15 mouse cellular contexts compared by ENCODE assay signal in genomic region chr17:4999256-4999655, GRCm38 (mm10). TPM values are rescaled to one million over a fixed set of nuclear protein-coding genes. Genes with fewer than 3 reads are reported as not detected.
A peak's percentile ranks its signal among the peaks of the same experiment; 100 is the strongest.
DNase-seq lines count a peak whose midpoint lies in the region; ATAC-seq and TF ChIP-seq lines count a peak whose summit lies in the region.
"Had no signal": no experiment of that assay in that cellular context is flagged by ENCODE, and none has a peak within 500 bp of the region (broad histone marks: within the 10 kb centered on the region; RNA-seq: fewer than 3 reads in every experiment).

No protein-coding gene starts in this region.

- peak overlapping the region; percentile 48 for H3K4me2 ChIP-seq in hindbrain, embryonic 12.5 days (replicated peaks)
- H3K4me2 ChIP-seq in hindbrain, embryonic 11.5 days (replicated peaks; ENCODE audit: low read depth, low read length): no peak overlapping the region
- peak overlapping the region; percentile 38 for H3K4me2 ChIP-seq in midbrain, embryonic 13.5 days (replicated peaks)
- 0 out of 2 replicates have a peak overlapping the region, but pooled peaks have one; percentile 21 for H3K4me2 ChIP-seq in limb, embryonic 14.5 days (replicated peaks; ENCODE audit: low read depth, low read length, severe bottlenecking)
- 0 out of 2 replicates have a peak overlapping the region, but pooled peaks have one; percentile 36 for H3K4me2 ChIP-seq in stomach, embryonic 16.5 days (ENCODE audit: low read depth, low read length)

- 77% methylated on average over 1 of the region's 1 CpGs for WGBS in hindbrain, embryonic 12.5 days
- WGBS in hindbrain, embryonic 11.5 days: 80% methylated on average over 1 of the region's 1 CpGs
- WGBS in midbrain, embryonic 13.5 days: 84% methylated on average over 1 of the region's 1 CpGs
- 97% methylated on average over 1 of the region's 1 CpGs for WGBS in midbrain, embryonic 10.5 days
- 76% methylated on average over 1 of the region's 1 CpGs for WGBS in limb, embryonic 14.5 days
- 40% methylated on average over 1 of the region's 1 CpGs for WGBS in stomach, embryonic 16.5 days

- no peaks in the 10 kb centered on the region for H3K36me3 ChIP-seq in hindbrain, embryonic 12.5 days
- no peaks in the 10 kb centered on the region for H3K36me3 ChIP-seq in hindbrain, embryonic 11.5 days (ENCODE audit: control insufficient read depth, insufficient read depth, low read length)
- no peaks in the 10 kb centered on the region for H3K36me3 ChIP-seq in midbrain, embryonic 13.5 days
- no peaks in the 10 kb centered on the region for H3K36me3 ChIP-seq in midbrain, embryonic 10.5 days
- H3K36me3 ChIP-seq in limb, embryonic 14.5 days (ENCODE audit: control insufficient read depth, insufficient read depth, low read length): no peaks in the 10 kb centered on the region
- H3K36me3 ChIP-seq in stomach, embryonic 16.5 days (ENCODE audit: control insufficient read depth, insufficient read depth, low read length): no peaks in the 10 kb centered on the region

- no peak for TF ChIP-seq POLR2A in limb, embryonic 14.5 days (IDR thresholded peaks at IDR 0.05; ENCODE audit: borderline replicate concordance, extremely low read depth, insufficient read depth, insufficient read length)

- ATAC-seq in hindbrain, embryonic 12.5 days (ENCODE audit: low FRiP score): no peak
- ATAC-seq in hindbrain, embryonic 11.5 days (ENCODE audit: low FRiP score): no peak
- ATAC-seq in midbrain, embryonic 13.5 days: no peak
- ATAC-seq in limb, embryonic 14.5 days (ENCODE audit: low FRiP score, low read depth): no peak
- ATAC-seq in stomach, embryonic 16.5 days (ENCODE audit: insufficient read depth, low FRiP score): no peak
- ATAC-seq in cerebellum, adult (ENCODE audit: insufficient number of reproducible peaks, low FRiP score, low TSS enrichment): no peak

- H3K4me1 ChIP-seq in hindbrain, embryonic 12.5 days: peaks cover 51% of the 10 kb centered on the region
- peaks cover 5% of the 10 kb centered on the region for H3K4me1 ChIP-seq in hindbrain, embryonic 11.5 days (replicated peaks; ENCODE audit: control insufficient read depth, insufficient read depth, low read length)
- peaks cover 56% of the 10 kb centered on the region for H3K4me1 ChIP-seq in midbrain, embryonic 13.5 days (replicated peaks)
- peaks cover 67% of the 10 kb centered on the region for H3K4me1 ChIP-seq in midbrain, embryonic 10.5 days
- H3K4me1 ChIP-seq in limb, embryonic 14.5 days (ENCODE audit: control insufficient read depth, insufficient read depth, low read length): peaks cover 39% of the 10 kb centered on the region
- H3K4me1 ChIP-seq in stomach, embryonic 16.5 days (ENCODE audit: control insufficient read depth, insufficient read depth, low read length): peaks cover 40% of the 10 kb centered on the region

- no peak overlapping the region for H3K9ac ChIP-seq in hindbrain, embryonic 12.5 days
- no peak overlapping the region for H3K9ac ChIP-seq in hindbrain, embryonic 11.5 days (ENCODE audit: low read depth, low read length)
- no peak overlapping the region for H3K9ac ChIP-seq in midbrain, embryonic 13.5 days (replicated peaks)
- H3K9ac ChIP-seq in limb, embryonic 14.5 days (ENCODE audit: low read depth, low read length, severe bottlenecking): no peak overlapping the region
- no peak overlapping the region for H3K9ac ChIP-seq in stomach, embryonic 16.5 days (ENCODE audit: low read length)
- H3K9ac ChIP-seq: liver, embryonic 14.5 days had no signal

- no peak overlapping the region for H3K27ac ChIP-seq in hindbrain, embryonic 12.5 days
- H3K27ac ChIP-seq in hindbrain, embryonic 11.5 days (ENCODE audit: low read depth, low read length): no peak overlapping the region
- H3K27ac ChIP-seq in midbrain, embryonic 13.5 days: no peak overlapping the region
- H3K27ac ChIP-seq in midbrain, embryonic 10.5 days (replicated peaks): no peak overlapping the region
- H3K27ac ChIP-seq in limb, embryonic 14.5 days (replicated peaks; ENCODE audit: low read depth, low read length): no peak overlapping the region
- H3K27ac ChIP-seq in stomach, embryonic 16.5 days (ENCODE audit: low read length): no peak overlapping the region
- H3K27ac ChIP-seq: heart, adult 2 months; liver, embryonic 14.5 days; macrophage had no signal

- intact Hi-C loops in left cerebral cortex, postnatal 4 days (cut with DNase I): loop anchor here (5.0 to 10.0 kb wide), 2 partner anchors 92 to 224 kb away; no protein-coding TSS in a partner anchor

- no peak overlapping the region for H3K4me3 ChIP-seq in hindbrain, embryonic 12.5 days
- H3K4me3 ChIP-seq in hindbrain, embryonic 11.5 days (ENCODE audit: low read depth, low read length): no peak overlapping the region
- no peak overlapping the region; the same call in 1 of the 2 replicates for H3K4me3 ChIP-seq in midbrain, embryonic 13.5 days (replicated peaks)
- no peak overlapping the region for H3K4me3 ChIP-seq in midbrain, embryonic 10.5 days
- no peak overlapping the region for H3K4me3 ChIP-seq in limb, embryonic 14.5 days (replicated peaks; ENCODE audit: low read length)
- H3K4me3 ChIP-seq in stomach, embryonic 16.5 days (replicated peaks; ENCODE audit: low read length): no peak overlapping the region

- no peaks in the 10 kb centered on the region for H3K27me3 ChIP-seq in hindbrain, embryonic 12.5 days
- H3K27me3 ChIP-seq in hindbrain, embryonic 11.5 days (ENCODE audit: control insufficient read depth, insufficient read depth, low read length): no peaks in the 10 kb centered on the region
- H3K27me3 ChIP-seq in midbrain, embryonic 13.5 days: 0 out of 2 replicates have a peak, but pooled peaks cover 3% of the 10 kb centered on the region
- H3K27me3 ChIP-seq in midbrain, embryonic 10.5 days (ENCODE audit: low read depth, poor library complexity, severe bottlenecking): no peaks in the 10 kb centered on the region
- H3K27me3 ChIP-seq in limb, embryonic 14.5 days (ENCODE audit: control insufficient read depth, insufficient read depth, low read length): no peaks in the 10 kb centered on the region
- H3K27me3 ChIP-seq in stomach, embryonic 16.5 days (ENCODE audit: control insufficient read depth, insufficient read depth, low read length): no peaks in the 10 kb centered on the region

- no peak for DNase-seq in hindbrain, embryonic 11.5 days (ENCODE audit: low spot score)
- DNase-seq in midbrain, embryonic 10.5 days (ENCODE audit: low spot score): no peak
- DNase-seq in limb, embryonic 14.5 days (ENCODE audit: low spot score): no peak
- no peak for DNase-seq in left cerebral cortex, postnatal 4 days
- DNase-seq: cerebellum, postnatal 36 days; heart, postnatal 14 days; kidney, adult 9 months; thymus, postnatal 25 days had no signal

- H3K9me3 ChIP-seq in hindbrain, embryonic 12.5 days (replicated peaks): no peaks in the 10 kb centered on the region
- H3K9me3 ChIP-seq in hindbrain, embryonic 11.5 days (ENCODE audit: control insufficient read depth, low read length): no peaks in the 10 kb centered on the region
- no peaks in the 10 kb centered on the region for H3K9me3 ChIP-seq in midbrain, embryonic 13.5 days
- no peaks in the 10 kb centered on the region for H3K9me3 ChIP-seq in midbrain, embryonic 10.5 days (replicated peaks)
- H3K9me3 ChIP-seq in limb, embryonic 14.5 days (ENCODE audit: control insufficient read depth, low read length): no peaks in the 10 kb centered on the region
- no peaks in the 10 kb centered on the region for H3K9me3 ChIP-seq in stomach, embryonic 16.5 days (replicated peaks; ENCODE audit: control insufficient read depth, low read length)

RNA-seq across cellular contexts. Expression of gene Arid1b, which starts 5.1 kb away (rescaled TPM):
- 22.3 and 22.6 TPM in 2 replicates for polyA plus RNA-seq in hindbrain, embryonic 12.5 days (2016; fragmentation: Nextera tagmentation; extraction: Ambion mirVana)
- 13.1 and 18.6 TPM in 2 replicates for polyA plus RNA-seq in hindbrain, embryonic 11.5 days (2014; fragmentation: Nextera tagmentation; extraction: Ambion mirVana)
- polyA plus RNA-seq in midbrain, embryonic 13.5 days (2015; fragmentation: Nextera tagmentation; extraction: Ambion mirVana): 14.0 and 14.8 TPM in 2 replicates
- 8.9 and 10.8 TPM in 2 replicates for polyA plus RNA-seq in midbrain, embryonic 10.5 days (2016; fragmentation: Nextera tagmentation; extraction: Ambion mirVana)
- 20.5 and 26.1 TPM in 2 replicates for polyA plus RNA-seq in limb, embryonic 14.5 days (2012; rRNA removed)
- polyA plus RNA-seq in limb, embryonic 14.5 days (2014; fragmentation: Nextera tagmentation; extraction: Ambion mirVana): 14.7 and 16.4 TPM in 2 replicates
- polyA plus RNA-seq in stomach, embryonic 16.5 days (2015; fragmentation: Nextera tagmentation; extraction: Ambion mirVana): 9.9 and 10.5 TPM in 2 replicates
- total RNA-seq in left cerebral cortex, postnatal 4 days (2021): 100 to 1,000 TPM; 103 to 107 TPM
